Mouse (Mus musculus) midbrain, embryonic 14.5 days (tissue): ENCODE data around the gene Synj1. TPM values are rescaled to one million over a fixed set of nuclear protein-coding genes. Genes with fewer than 3 reads are reported as not detected.

Source experiments
- ATAC-seq: fragments of 200-750 bp; cut with Nextera tagmentation; 2 replicates; pipeline ENCODE4 v1.8.0; 2017; ENCODE audit warnings: moderate number of reproducible peaks, moderate library complexity; ENCODE audit not compliant: low FRiP score, low TSS enrichment
- DNase-seq: peaks from one replicate; pipeline ENCODE4 v3.0.0-alpha.2; 2015
- H3K27ac ChIP-seq: fragments of 300-500 bp; sonication (generic); replicated peaks from 2 replicates; pipeline ENCODE4 v1.5.1; 2014; ENCODE audit warnings: mild to moderate bottlenecking, low read depth, low read length, moderate library complexity
- H3K27me3 ChIP-seq: fragments of 300-500 bp; sonication (generic); 2 replicates; pipeline ENCODE4 v1.6.1; 2014; ENCODE audit warnings: low read length, control low read depth, mixed read lengths; ENCODE audit not compliant: control insufficient read depth, insufficient read depth
- H3K36me3 ChIP-seq: fragments of 300-500 bp; sonication (generic); 2 replicates; pipeline ENCODE4 v1.6.1; 2014; ENCODE audit warnings: low read length, control low read depth; ENCODE audit not compliant: control insufficient read depth, insufficient read depth
- H3K4me1 ChIP-seq: fragments of 300-500 bp; sonication (generic); 2 replicates; pipeline ENCODE4 v1.6.1; 2014; ENCODE audit warnings: mild to moderate bottlenecking, antibody characterized with exemption, low read length, control low read depth; ENCODE audit not compliant: control insufficient read depth, insufficient read depth
- H3K4me2 ChIP-seq: fragments of 300-500 bp; sonication (generic); 2 replicates; pipeline ENCODE4 v1.6.1; 2014; ENCODE audit warnings: mild to moderate bottlenecking, low read length, moderate library complexity
- H3K4me3 ChIP-seq: fragments of 300-500 bp; sonication (generic); replicated peaks from 2 replicates; pipeline ENCODE4 v1.5.1; 2014; ENCODE audit warnings: low read depth, low read length
- H3K9ac ChIP-seq: fragments of 300-500 bp; sonication (generic); replicated peaks from 2 replicates; pipeline ENCODE4 v1.6.1; 2014; ENCODE audit warnings: mild to moderate bottlenecking, low read length, moderate library complexity
- H3K9me3 ChIP-seq: fragments of 300-500 bp; sonication (generic); 2 replicates; pipeline ENCODE4 v1.6.1; 2016; ENCODE audit warnings: low read length, control low read depth, mixed read lengths; ENCODE audit not compliant: control insufficient read depth
- WGBS: fragments of 180-500 bp; shearing (Covaris S2); extraction: QIAGEN DNeasy Blood & Tissue Kit; methylation state at CpG from one replicate; pipeline ENCODE4 v1.1.7; 2014; 5-methylcytosine and 5-hydroxymethylcytosine counted together
- polyA plus RNA-seq: library from polyadenylated mRNA; unstranded; fragments of >200 nt; fragmentation: Nextera tagmentation; extraction: Ambion mirVana; gene quantifications from 2 replicates; pipeline ENCODE4 v1.2.1, GENCODE M21; 2014

Gene Synj1
- polyA plus RNA-seq, 1 experiment from 2014 or later, result 68.6 TPM

- Histone ChIP-seq H3K4me2 (no peak overlapping the region), H3K9me3 (no peaks in the 10 kb centered on the region), H3K4me3 (no peak overlapping the region), H3K27ac (no peak overlapping the region), H3K4me1 (no peaks in the 10 kb centered on the region), H3K36me3 (peaks cover 74% of the 10 kb centered on the region), H3K9ac (no peak overlapping the region), H3K27me3 (no peaks in the 10 kb centered on the region)
- WGBS, result 79% methylated on average over 8 of the region's 8 CpGs
- DNase-seq (no peak), ATAC-seq (no peak)
Observed at GRCm38 (mm10) chr16:90946977-90947376, 64.1 kb downstream of the Synj1 start.

- WGBS, result 95% methylated on average over 7 of the region's 7 CpGs
- Histone ChIP-seq H3K27me3 (no peaks in the 10 kb centered on the region), H3K9me3 (no peaks in the 10 kb centered on the region), H3K36me3 (peaks cover 63% of the 10 kb centered on the region), H3K4me2 (no peak overlapping the region), H3K9ac (no peak overlapping the region), H3K4me1 (no peaks in the 10 kb centered on the region), H3K4me3 (no peak overlapping the region), H3K27ac (no peak overlapping the region)
- ATAC-seq, result no peak
- DNase-seq, result no peak
Observed at GRCm38 (mm10) chr16:90941246-90941645, 69.9 kb downstream of the Synj1 start.

GRCm38 (mm10) chr16:90934687-90935328 is 76.3 kb downstream of the Synj1 start, which contains the start of gene Cfap298:
Cfap298 (minus strand) TSS chr16:90935114.
- H3K9me3 ChIP-seq, result no peaks in the 10 kb centered on the region

GRCm38 (mm10) chr16:90934193-90934686 is 76.9 kb downstream of the Synj1 start:
- peak overlapping the region; percentile 81 for H3K27ac ChIP-seq
- H3K27me3 ChIP-seq, result no peaks in the 10 kb centered on the region
- DNase-seq (peak; percentile 73), ATAC-seq (peak; percentile 32)
- 1% methylated on average over 38 of the region's 38 CpGs for WGBS
- H3K9me3 ChIP-seq, result no peaks in the 10 kb centered on the region
- peak overlapping the region; percentile 83 for H3K4me3 ChIP-seq
- H3K9ac ChIP-seq, result peak overlapping the region; percentile 80
- H3K4me1 ChIP-seq, result no peaks in the 10 kb centered on the region
- peaks cover 19% of the 10 kb centered on the region for H3K36me3 ChIP-seq
- H3K4me2 ChIP-seq, result peak overlapping the region; percentile 79

More at GRCm38 (mm10) chr16:90934687-90935328, 76.3 kb downstream of the Synj1 start, which contains the start of gene Cfap298:
- H3K36me3 ChIP-seq, result peaks cover 19% of the 10 kb centered on the region
- H3K4me3 ChIP-seq, result peak within 1 kb of the TSS; percentile 83
- peak within 1 kb of the TSS; percentile 79 for H3K4me2 ChIP-seq
- H3K27me3 ChIP-seq, result no peaks in the 10 kb centered on the region
- WGBS, result under 1% methylated on average over 56 of the region's 56 CpGs
- ATAC-seq (peak; percentile 96), DNase-seq (peak; percentile 99)
- H3K27ac ChIP-seq, result peak within 1 kb of the TSS; percentile 81
- H3K4me1 ChIP-seq, result no peaks in the 10 kb centered on the region
- H3K9ac ChIP-seq, result peak within 1 kb of the TSS; percentile 80

GRCm38 (mm10) chr16:90933534-90934176 is 77.5 kb downstream of the Synj1 start:
- H3K4me1 ChIP-seq, result no peaks in the 10 kb centered on the region
- H3K9ac ChIP-seq, result peak overlapping the region; percentile 80
- WGBS, result 34% methylated on average over 13 of the region's 13 CpGs
- no peaks in the 10 kb centered on the region for H3K27me3 ChIP-seq
- H3K4me3 ChIP-seq, result peak overlapping the region; percentile 83
- H3K27ac ChIP-seq, result peak overlapping the region; percentile 81
- no peak for DNase-seq
- ATAC-seq, result no peak
- no peaks in the 10 kb centered on the region for H3K9me3 ChIP-seq
- H3K4me2 ChIP-seq, result peak overlapping the region; percentile 79
- H3K36me3 ChIP-seq, result peaks cover 21% of the 10 kb centered on the region

- no peaks in the 10 kb centered on the region for H3K4me1 ChIP-seq
- H3K4me2 ChIP-seq, result no peak overlapping the region
- WGBS, result 88% methylated on average over 4 of the region's 4 CpGs
- H3K27ac ChIP-seq, result no peak overlapping the region
- ATAC-seq (no peak), DNase-seq (no peak)
- no peaks in the 10 kb centered on the region for H3K9me3 ChIP-seq
- no peaks in the 10 kb centered on the region for H3K27me3 ChIP-seq
- H3K36me3 ChIP-seq, result peaks cover 18% of the 10 kb centered on the region; the same call in 1 of the 2 replicates
- no peak overlapping the region for H3K4me3 ChIP-seq
- H3K9ac ChIP-seq, result no peak overlapping the region
Observed at GRCm38 (mm10) chr16:90927446-90927845, 83.7 kb downstream of the Synj1 start.

GRCm38 (mm10) chr16:90925461-90925860 is 85.6 kb downstream of the Synj1 start:
- ATAC-seq (no peak), DNase-seq (peak; percentile 84)
- 21% methylated on average over 5 of the region's 5 CpGs for WGBS
- no peak overlapping the region for H3K9ac ChIP-seq
- no peaks in the 10 kb centered on the region for H3K9me3 ChIP-seq
- H3K36me3 ChIP-seq, result peaks cover 18% of the 10 kb centered on the region; the same call in 1 of the 2 replicates
- no peak overlapping the region for H3K4me3 ChIP-seq
- no peaks in the 10 kb centered on the region for H3K4me1 ChIP-seq
- no peak overlapping the region for H3K27ac ChIP-seq
- H3K27me3 ChIP-seq, result no peaks in the 10 kb centered on the region
- no peak overlapping the region for H3K4me2 ChIP-seq

- H3K27ac ChIP-seq, result no peak overlapping the region
- no peak overlapping the region for H3K4me3 ChIP-seq
- H3K9ac ChIP-seq, result no peak overlapping the region
- no peaks in the 10 kb centered on the region for H3K9me3 ChIP-seq
- WGBS, result 92% methylated on average over 13 of the region's 13 CpGs
- no peak overlapping the region for H3K4me2 ChIP-seq
- no peaks in the 10 kb centered on the region for H3K4me1 ChIP-seq
- no peak for DNase-seq
- H3K27me3 ChIP-seq, result no peaks in the 10 kb centered on the region
- ATAC-seq, result no peak
- peaks cover 18% of the 10 kb centered on the region; the same call in 1 of the 2 replicates for H3K36me3 ChIP-seq
Observed at GRCm38 (mm10) chr16:90924606-90925370, 86.3 kb downstream of the Synj1 start.
